Mouse (Mus musculus) spleen, adult 2 months (tissue): ENCODE measurements around the gene Zfp422. TPM values are rescaled to one million over a fixed set of nuclear protein-coding genes. Genes with fewer than 3 reads are reported as not detected.

Source experiments
- DNase-seq, 2 experiments: peaks; one replicate each; pipeline versions ENCODE4 v3.0.0 to v3.0.0-alpha.2; 2012 to 2021; ENCODE audit warnings: low spot score in 2 of 2, low read depth in 1 of 2
- H3K27ac ChIP-seq: fragments of 200-500 bp; 2 replicates; pipeline ENCODE4 v1.5.1; 2012; ENCODE audit warnings: low read length, inconsistent platforms; ENCODE audit not compliant: insufficient read depth
- H3K27me3 ChIP-seq: fragments of 200-500 bp; 2 replicates; pipeline ENCODE4 v1.6.1; 2012; ENCODE audit warnings: mild to moderate bottlenecking, moderate library complexity, low read length, inconsistent platforms; ENCODE audit not compliant: control insufficient read depth, insufficient read depth
- H3K36me3 ChIP-seq: fragments of 200-500 bp; 2 replicates; pipeline ENCODE4 v1.6.1; 2012; ENCODE audit warnings: mild to moderate bottlenecking, low read length, inconsistent platforms; ENCODE audit not compliant: control insufficient read depth, insufficient read depth
- H3K4me1 ChIP-seq: fragments of 200-500 bp; 2 replicates; pipeline ENCODE4 v1.6.1; 2011; ENCODE audit warnings: inconsistent platforms; ENCODE audit not compliant: control insufficient read depth, insufficient read depth, insufficient read length
- H3K4me3 ChIP-seq: fragments of 200-500 bp; 2 replicates; pipeline ENCODE4 v1.5.1; 2011; ENCODE audit warnings: mild to moderate bottlenecking, inconsistent platforms; ENCODE audit not compliant: insufficient read depth, insufficient read length; ENCODE audit errors: extremely low read depth
- CTCF ChIP-seq: fragments of 200-500 bp; IDR thresholded peaks from 2 replicates; pipeline ENCODE4 v1.5.1; 2011; ENCODE audit warnings: mild to moderate bottlenecking, inconsistent platforms; ENCODE audit not compliant: insufficient read depth, insufficient read length, insufficient replicate concordance; ENCODE audit errors: extremely low read depth
- POLR2A ChIP-seq: fragments of 200-500 bp; IDR thresholded peaks from 2 replicates; pipeline ENCODE4 v1.6.1; 2011; ENCODE audit warnings: low read depth, low read length, inconsistent platforms
- WGBS: fragments of 180-500 bp; shearing (Covaris S2); methylation state at CpG from one replicate; pipeline ENCODE4 v1.1.7; 2018; 5-methylcytosine and 5-hydroxymethylcytosine counted together
- polyA plus RNA-seq: library from polyadenylated mRNA; depleted of rRNA; stranded (reverse); fragments of >200 nt; gene quantifications from 2 replicates; pipeline ENCODE4 v1.2.3, GENCODE M21; 2012

Gene Zfp422
- polyA plus RNA-seq, 1 experiment, result 7.2 TPM

DNA sequence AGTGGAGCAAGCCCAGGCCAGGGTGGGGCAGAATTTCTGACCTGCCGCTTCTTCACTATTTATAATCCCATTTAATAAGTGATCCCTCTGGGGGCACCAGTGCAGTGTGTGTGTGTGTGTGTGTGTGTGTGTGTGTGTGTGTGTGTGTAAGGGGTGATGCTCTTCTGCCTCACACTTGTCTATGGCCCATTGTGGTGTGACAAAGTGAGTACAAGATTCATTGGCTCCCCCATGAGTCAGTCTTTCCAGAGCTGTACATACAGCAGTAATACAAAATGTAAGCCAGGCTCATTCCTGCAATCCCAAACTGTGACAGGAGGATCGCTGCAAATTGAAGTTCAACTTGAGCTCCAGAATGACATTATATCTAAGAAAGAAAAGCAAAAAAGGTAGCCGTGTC is 36.0 kb upstream of the Zfp422 start:
- no peak for DNase-seq
- TF ChIP-seq CTCF (no peak), POLR2A (no peak)
- Histone ChIP-seq H3K36me3 (0 out of 2 replicates have a peak, but pooled peaks cover 1% of the 10 kb centered on the region), H3K4me1 (peaks cover 5% of the 10 kb centered on the region; the same call in 1 of the 2 replicates), H3K27ac (no peak overlapping the region), H3K4me3 (no peak overlapping the region), H3K27me3 (no peaks in the 10 kb centered on the region)
- 95% methylated on average over 3 of the region's 3 CpGs for WGBS

DNA sequence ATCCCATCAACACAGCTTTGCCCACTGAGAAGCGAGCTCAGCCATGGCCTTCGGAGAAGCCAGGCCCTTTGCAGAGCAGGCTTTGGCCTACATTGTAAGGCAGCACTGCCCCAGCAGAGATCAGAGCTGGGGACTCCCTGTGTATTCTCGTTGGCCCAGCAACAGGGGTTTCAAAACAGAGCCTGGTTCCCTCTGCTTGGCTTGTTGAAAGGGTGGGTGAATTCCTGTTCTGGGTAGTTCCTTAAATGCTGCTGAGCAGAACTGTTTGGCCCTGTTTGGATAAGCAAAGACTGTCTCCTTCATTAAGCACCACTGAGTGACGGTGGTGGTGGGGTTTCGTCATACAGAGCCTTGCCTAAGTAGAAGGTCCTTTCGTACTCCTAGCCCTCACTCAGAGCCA is 35.2 kb upstream of the Zfp422 start:
- Histone ChIP-seq H3K4me3 (no peak overlapping the region), H3K4me1 (peaks cover 5% of the 10 kb centered on the region; the same call in 1 of the 2 replicates), H3K36me3 (0 out of 2 replicates have a peak, but pooled peaks cover 5% of the 10 kb centered on the region), H3K27me3 (no peaks in the 10 kb centered on the region), H3K27ac (peak overlapping the region; percentile 46; the same call in 1 of the 2 replicates)
- no peak for TF ChIP-seq POLR2A
- 67% methylated on average over 6 of the region's 6 CpGs for WGBS
- DNase-seq, result no peak

DNA sequence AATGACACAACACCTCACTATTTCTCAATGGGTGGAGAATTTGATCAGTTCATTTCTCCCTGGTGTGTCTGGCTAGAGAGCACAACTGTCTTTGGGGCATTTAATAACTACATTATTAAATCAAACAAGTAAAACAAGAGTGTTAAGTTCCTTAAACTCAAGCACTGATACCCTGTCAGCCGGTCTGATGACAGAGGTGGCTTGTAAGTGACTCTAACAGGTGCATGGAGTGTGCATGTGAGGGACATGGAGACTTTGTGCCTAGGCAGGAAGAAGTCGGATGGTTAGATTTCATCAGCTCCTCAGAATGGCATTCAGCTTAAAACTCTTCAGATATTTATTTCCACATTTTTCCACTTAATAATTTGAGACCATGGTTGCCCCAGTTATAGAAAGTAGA is 34.6 kb upstream of the Zfp422 start:
- H3K36me3 ChIP-seq, result 0 out of 2 replicates have a peak, but pooled peaks cover 5% of the 10 kb centered on the region
- no peaks in the 10 kb centered on the region for H3K27me3 ChIP-seq
- H3K27ac ChIP-seq, result no peak overlapping the region
- H3K4me1 ChIP-seq, result 0 out of 2 replicates have a peak, but pooled peaks cover 5% of the 10 kb centered on the region
- H3K4me3 ChIP-seq, result no peak overlapping the region
- TF ChIP-seq CTCF, result no peak
- no peak for TF ChIP-seq POLR2A
- WGBS, result 84% methylated on average over 2 of the region's 2 CpGs
- DNase-seq, result no peak

DNA sequence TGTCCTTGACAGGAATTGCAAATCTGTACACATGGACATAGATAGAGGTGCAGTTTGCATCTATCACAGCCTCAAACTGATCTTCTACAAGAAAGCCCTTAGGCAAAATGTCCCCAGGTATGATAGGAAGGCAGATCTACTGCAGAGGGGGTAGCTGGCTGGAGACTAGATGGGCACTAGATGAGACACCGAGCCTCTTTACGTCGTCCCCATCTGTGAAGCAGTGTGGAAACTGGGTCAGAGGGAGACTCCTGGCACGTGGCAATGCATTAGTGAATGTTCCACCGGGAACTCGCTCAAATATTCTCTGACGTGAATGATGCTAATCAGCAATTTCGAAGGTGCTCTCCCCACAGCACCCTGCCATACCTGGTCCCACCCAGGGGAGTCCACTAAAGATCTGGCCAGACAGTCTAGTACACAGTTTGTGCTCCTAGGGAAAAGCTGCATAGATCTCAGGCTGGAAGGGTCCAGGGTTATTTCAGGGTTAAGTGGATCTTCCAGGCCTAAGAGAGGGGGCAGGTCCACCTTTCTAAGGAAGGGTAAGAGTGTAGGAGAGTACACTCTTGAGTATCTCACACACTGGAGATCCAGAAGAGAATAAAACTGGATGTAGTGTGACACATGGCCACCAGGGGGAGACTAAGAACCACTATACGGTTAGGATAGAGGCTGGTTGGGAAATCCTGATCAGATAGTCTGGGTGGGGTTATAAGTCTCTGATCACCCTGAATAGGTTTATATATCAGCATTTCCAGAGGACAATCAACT is 25.1 kb upstream of the Zfp422 start:
- Histone ChIP-seq H3K36me3 (no peaks in the 10 kb centered on the region), H3K4me1 (no peaks in the 10 kb centered on the region; the same call in 1 of the 2 replicates), H3K27me3 (0 out of 2 replicates have a peak, but pooled peaks cover 2% of the 10 kb centered on the region), H3K4me3 (no peak overlapping the region), H3K27ac (no peak overlapping the region)
- 70% methylated on average over 9 of the region's 9 CpGs for WGBS
- no peak for TF ChIP-seq POLR2A
- TF ChIP-seq CTCF, result peak; percentile 47; the same call in 1 of the 2 replicates
- peak; percentile 31 to 56 for DNase-seq

DNA sequence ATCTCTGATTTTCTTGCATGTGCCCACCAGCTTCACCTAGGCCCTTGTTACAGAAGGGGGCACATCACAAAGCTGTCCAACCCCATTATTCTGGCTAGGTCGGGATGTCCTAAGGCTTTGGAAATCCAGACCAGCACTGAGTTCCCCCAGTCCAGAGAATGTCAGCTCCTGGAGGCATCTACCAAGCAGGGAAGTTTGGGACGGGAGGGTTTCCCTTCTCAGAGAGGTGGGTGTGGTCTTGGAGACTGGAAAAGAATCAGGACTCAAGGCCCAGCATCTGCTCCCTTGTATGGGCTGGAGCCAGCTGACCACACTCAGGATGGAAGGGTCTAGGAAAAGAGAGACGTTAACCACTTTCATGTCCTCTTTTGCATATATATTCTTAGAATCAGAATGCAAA is 24.4 kb upstream of the Zfp422 start:
- H3K27ac ChIP-seq, result no peak overlapping the region
- no peak for TF ChIP-seq CTCF
- TF ChIP-seq POLR2A, result no peak
- no peaks in the 10 kb centered on the region for H3K36me3 ChIP-seq
- WGBS, result 64% methylated on average over 3 of the region's 3 CpGs
- no peak for DNase-seq
- H3K27me3 ChIP-seq, result 0 out of 2 replicates have a peak, but pooled peaks cover 2% of the 10 kb centered on the region
- no peaks in the 10 kb centered on the region; the same call in 1 of the 2 replicates for H3K4me1 ChIP-seq
- no peak overlapping the region for H3K4me3 ChIP-seq

DNA sequence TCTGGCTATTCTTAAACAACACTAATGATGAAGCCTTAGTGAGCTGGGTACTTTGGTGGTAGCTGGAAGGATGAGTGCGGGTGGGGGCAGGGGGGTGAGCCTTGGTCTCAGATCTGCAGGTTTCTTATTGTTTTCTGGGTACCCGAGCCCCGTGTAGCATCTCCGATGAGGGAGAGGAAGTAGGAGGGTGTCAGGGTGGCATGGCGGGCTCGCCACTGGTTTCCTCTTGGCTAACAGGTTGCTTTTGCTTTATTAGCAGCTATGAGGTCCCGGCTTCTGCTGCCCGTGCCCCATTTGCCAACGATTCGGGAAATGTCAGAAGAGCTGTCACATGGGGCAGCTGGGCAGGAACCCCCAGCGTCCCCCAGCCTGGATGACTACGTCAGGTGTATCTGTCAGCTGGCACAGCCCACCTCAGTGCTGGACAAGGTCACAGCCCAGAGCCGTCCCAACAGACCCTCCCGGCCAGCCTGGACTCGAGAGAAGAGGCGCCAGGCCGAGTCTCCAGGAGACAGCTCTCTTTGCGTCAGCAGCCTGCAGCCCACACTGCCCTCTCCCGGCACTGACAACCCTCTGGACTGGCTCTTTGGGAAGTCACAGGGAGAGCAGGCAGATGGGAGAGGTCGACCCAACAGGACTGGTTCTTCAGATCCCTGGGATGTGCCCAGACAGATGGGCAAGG is 22.8 kb upstream of the Zfp422 start:
- H3K27me3 ChIP-seq, result 0 out of 2 replicates have a peak, but pooled peaks cover 2% of the 10 kb centered on the region
- no peak for TF ChIP-seq CTCF
- no peak for TF ChIP-seq POLR2A
- WGBS, result 20% methylated on average over 20 of the region's 20 CpGs
- no peak overlapping the region for H3K27ac ChIP-seq
- peaks cover 1% of the 10 kb centered on the region; the same call in 1 of the 2 replicates for H3K36me3 ChIP-seq
- DNase-seq, result no peak
- 0 out of 2 replicates have a peak overlapping the region, but pooled peaks have one; percentile 4 for H3K4me3 ChIP-seq
- H3K4me1 ChIP-seq, result no peaks in the 10 kb centered on the region; the same call in 1 of the 2 replicates
